13 mouse cellular contexts compared by ENCODE assay signal in the genomic region with DNA sequence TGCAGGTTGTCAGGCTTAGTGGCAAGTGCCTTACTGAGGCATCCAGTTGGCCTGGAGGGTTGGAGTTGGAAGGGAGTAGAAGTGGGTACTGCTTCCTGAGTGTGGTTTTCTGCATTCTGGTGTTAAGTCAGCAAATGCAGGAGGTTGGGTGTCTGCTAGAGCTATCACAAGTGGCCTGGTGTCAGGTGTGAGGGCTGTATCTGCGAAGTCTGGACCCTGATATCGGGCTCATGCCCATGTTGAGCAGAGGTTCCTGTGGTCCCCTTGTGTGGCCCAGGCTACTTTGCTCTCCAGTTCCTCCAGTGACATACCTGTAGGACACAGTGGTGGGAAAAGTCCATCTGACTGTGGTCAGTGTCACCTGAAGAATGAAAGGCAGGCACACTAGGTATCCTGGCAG. TPM values are rescaled to one million over a fixed set of nuclear protein-coding genes. Genes with fewer than 3 reads are reported as not detected.
DNase-seq lines count a peak whose midpoint lies in the region; ATAC-seq and TF ChIP-seq lines count a peak whose summit lies in the region.
"Had no signal": no experiment of that assay in that cellular context is flagged by ENCODE, and none has a peak within 500 bp of the region (broad histone marks: within the 10 kb centered on the region; RNA-seq: fewer than 3 reads in every experiment).

No protein-coding gene starts in this region.

- H3K9ac ChIP-seq in heart, postnatal 0 days (replicated peaks; ENCODE audit: low read depth, low read length), result no peak overlapping the region; the same call in 1 of the 2 replicates
- peak overlapping the region; percentile 65 for H3K9ac ChIP-seq in intestine, embryonic 16.5 days (ENCODE audit: low read depth, low read length)

- TF ChIP-seq CTCF in heart, postnatal 0 days (IDR thresholded peaks at IDR 0.05; ENCODE audit: low read depth), result no peak

- H3K36me3 ChIP-seq in heart, postnatal 0 days (replicated peaks; ENCODE audit: control insufficient read depth, insufficient read depth, low read length), result peaks cover 19% of the 10 kb centered on the region
- peaks cover 5% of the 10 kb centered on the region; the same call in 1 of the 2 replicates for H3K36me3 ChIP-seq in intestine, embryonic 16.5 days (ENCODE audit: control insufficient read depth, insufficient read depth, low read length)

- 0 out of 2 replicates have a peak overlapping the region, but pooled peaks have one; percentile 22 for H3K27ac ChIP-seq in heart, postnatal 0 days (ENCODE audit: low read depth)
- H3K27ac ChIP-seq in intestine, embryonic 16.5 days (ENCODE audit: low read length), result peak overlapping the region; percentile 83
- H3K27ac ChIP-seq: kidney, postnatal 0 days had no signal

- peaks cover 47% of the 10 kb centered on the region for H3K4me1 ChIP-seq in heart, postnatal 0 days (ENCODE audit: control insufficient read depth, insufficient read depth)
- H3K4me1 ChIP-seq in intestine, embryonic 16.5 days (ENCODE audit: control insufficient read depth, insufficient read depth, low read length), result peaks cover 55% of the 10 kb centered on the region

- H3K4me3 ChIP-seq in heart, postnatal 0 days (ENCODE audit: low read depth, low read length), result no peak overlapping the region
- no peak overlapping the region for H3K4me3 ChIP-seq in intestine, embryonic 16.5 days (ENCODE audit: low read length)

- no peak overlapping the region for H3K4me2 ChIP-seq in heart, postnatal 0 days (ENCODE audit: low read depth, low read length)
- peak overlapping the region; percentile 34 for H3K4me2 ChIP-seq in intestine, embryonic 16.5 days (ENCODE audit: low read depth, low read length)

- TF ChIP-seq EP300 in heart, postnatal 0 days (IDR thresholded peaks at IDR 0.05; ENCODE audit: low read depth), result no peak

- H3K27me3 ChIP-seq in heart, postnatal 0 days (ENCODE audit: control insufficient read depth, insufficient read depth, low read length), result no peaks in the 10 kb centered on the region
- H3K27me3 ChIP-seq in intestine, embryonic 16.5 days (replicated peaks; ENCODE audit: control insufficient read depth, insufficient read depth, low read length), result no peaks in the 10 kb centered on the region

- no peak for ATAC-seq in heart, postnatal 0 days (ENCODE audit: insufficient read depth, low read depth)
- peak; percentile 42 for ATAC-seq in common myeloid progenitor, adult 5-6 weeks (replicated peaks; ENCODE audit: low read depth, poor library complexity, severe bottlenecking)
- no peak for ATAC-seq in intestine, embryonic 16.5 days
- ATAC-seq in megakaryocyte-erythroid progenitor cell, adult 5-6 weeks (replicated peaks; ENCODE audit: low FRiP score, low TSS enrichment, poor library complexity, severe bottlenecking), result peak; percentile 58
- ATAC-seq: forebrain, embryonic 16.5 days had no signal

- no peak for DNase-seq in heart, postnatal 0 days (ENCODE audit: low spot score)
- DNase-seq in heart, adult 8-10 months (ENCODE audit: low spot score), result no peak
- DNase-seq in ovary, postnatal 36 days (ENCODE audit: low spot score), result no peak
- no peak for DNase-seq in kidney, adult 8-10 months
- no peak for DNase-seq in kidney, adult 11 months
- DNase-seq: adrenal gland, postnatal 25 days; cerebellum, postnatal 36 days; left cerebral cortex, postnatal 4 days had no signal

- H3K9me3 ChIP-seq in heart, postnatal 0 days (replicated peaks; ENCODE audit: control insufficient read depth, low read length), result no peaks in the 10 kb centered on the region
- no peaks in the 10 kb centered on the region for H3K9me3 ChIP-seq in intestine, embryonic 16.5 days (ENCODE audit: control insufficient read depth, low read length)

- 75% methylated on average over 2 of the region's 2 CpGs for WGBS in heart, postnatal 0 days
- 90% methylated on average over 2 of the region's 2 CpGs for WGBS in intestine, embryonic 16.5 days

RNA-seq across cellular contexts. Expression of a gene that starts 8.8 kb away (rescaled TPM):
- 88.9 and 96.2 TPM in 2 replicates for total RNA-seq in heart, postnatal 0 days (2014; rRNA removed; ENCODE audit: low replicate concordance)
- polyA plus RNA-seq in heart, postnatal 0 days (2015; fragmentation: Nextera tagmentation; extraction: Ambion mirVana), result 24.8 and 30.3 TPM in 2 replicates
- 10 to 100 TPM; 49.2 to 62.8 (median 56.5) TPM for total RNA-seq in heart, adult 8-10 months (2022)
- 188 and 242 TPM in 2 replicates for total RNA-seq in common myeloid progenitor, adult 5-6 weeks (2017)
- 36.8 and 37.6 TPM in 2 replicates for polyA plus RNA-seq in intestine, embryonic 16.5 days (2015; fragmentation: Nextera tagmentation; extraction: Ambion mirVana)
- total RNA-seq in megakaryocyte-erythroid progenitor cell, adult 5-6 weeks (2014; fragmentation: Nextera tagmentation), result 152 and 163 TPM in 2 replicates
- total RNA-seq in megakaryocyte-erythroid progenitor cell, adult 5-6 weeks (2017), result 269 and 335 TPM in 2 replicates

RNA-seq across cellular contexts. Expression of a gene that starts 9.3 kb away (rescaled TPM):
- 27.2 and 27.7 TPM in 2 replicates for total RNA-seq in heart, postnatal 0 days (2014; rRNA removed; ENCODE audit: low replicate concordance)
- polyA plus RNA-seq in heart, postnatal 0 days (2015; fragmentation: Nextera tagmentation; extraction: Ambion mirVana), result 22.8 and 25.7 TPM in 2 replicates
- total RNA-seq in heart, adult 8-10 months (2022), result 10 to 100 TPM; 10.3 to 17.1 (median 14.7) TPM
- 2.9 and 3.3 TPM in 2 replicates for total RNA-seq in common myeloid progenitor, adult 5-6 weeks (2017)
- 91.0 and 106 TPM in 2 replicates for polyA plus RNA-seq in intestine, embryonic 16.5 days (2015; fragmentation: Nextera tagmentation; extraction: Ambion mirVana)
- 1.2 and 1.7 TPM in 2 replicates for total RNA-seq in megakaryocyte-erythroid progenitor cell, adult 5-6 weeks (2014; fragmentation: Nextera tagmentation)
- 2.1 and 3.0 TPM in 2 replicates for total RNA-seq in megakaryocyte-erythroid progenitor cell, adult 5-6 weeks (2017)

RNA-seq across cellular contexts. Expression of a gene that starts 21.2 kb away (rescaled TPM):
- total RNA-seq in heart, postnatal 0 days (2014; rRNA removed; ENCODE audit: low replicate concordance), result 838 and 847 TPM in 2 replicates
- polyA plus RNA-seq in heart, postnatal 0 days (2015; fragmentation: Nextera tagmentation; extraction: Ambion mirVana), result 1,203 and 1,284 TPM in 2 replicates
- total RNA-seq in heart, adult 8-10 months (2022), result 1,000 to 10,000 TPM in 3 of 4 experiments, 100 to 1,000 TPM in 1; 949 to 1,112 (median 1,023) TPM
- 101 and 121 TPM in 2 replicates for total RNA-seq in common myeloid progenitor, adult 5-6 weeks (2017)
- 604 and 616 TPM in 2 replicates for polyA plus RNA-seq in intestine, embryonic 16.5 days (2015; fragmentation: Nextera tagmentation; extraction: Ambion mirVana)
- total RNA-seq in megakaryocyte-erythroid progenitor cell, adult 5-6 weeks (2014; fragmentation: Nextera tagmentation), result 196 and 302 TPM in 2 replicates
- total RNA-seq in megakaryocyte-erythroid progenitor cell, adult 5-6 weeks (2017), result 103 and 168 TPM in 2 replicates

RNA-seq across cellular contexts. Expression of a gene that starts 22.2 kb away (rescaled TPM):
- total RNA-seq in heart, postnatal 0 days (2014; rRNA removed; ENCODE audit: low replicate concordance), result 1,030 and 1,317 TPM in 2 replicates
- polyA plus RNA-seq in heart, postnatal 0 days (2015; fragmentation: Nextera tagmentation; extraction: Ambion mirVana), result 499 and 510 TPM in 2 replicates
- 100 to 1,000 TPM; 763 to 919 (median 846) TPM for total RNA-seq in heart, adult 8-10 months (2022)
- total RNA-seq in common myeloid progenitor, adult 5-6 weeks (2017), result 3,325 and 3,530 TPM in 2 replicates
- 894 and 922 TPM in 2 replicates for polyA plus RNA-seq in intestine, embryonic 16.5 days (2015; fragmentation: Nextera tagmentation; extraction: Ambion mirVana)
- total RNA-seq in megakaryocyte-erythroid progenitor cell, adult 5-6 weeks (2014; fragmentation: Nextera tagmentation), result 4,307 and 4,493 TPM in 2 replicates
- total RNA-seq in megakaryocyte-erythroid progenitor cell, adult 5-6 weeks (2017), result 2,815 and 2,969 TPM in 2 replicates

RNA-seq across cellular contexts. Expression of a gene that starts 25.7 kb away (rescaled TPM):
- 1.4 and 3.4 TPM in 2 replicates for total RNA-seq in heart, postnatal 0 days (2014; rRNA removed; ENCODE audit: low replicate concordance)
- polyA plus RNA-seq in heart, postnatal 0 days (2015; fragmentation: Nextera tagmentation; extraction: Ambion mirVana), result 0.77 and 0.83 TPM in 2 replicates
- total RNA-seq in heart, adult 8-10 months (2022), result 1 to 10 TPM; 2.2 to 3.1 (median 2.2) TPM
- 0.05 and 0.10 TPM in 2 replicates for total RNA-seq in common myeloid progenitor, adult 5-6 weeks (2017)
- 2.4 and 3.1 TPM in 2 replicates for polyA plus RNA-seq in intestine, embryonic 16.5 days (2015; fragmentation: Nextera tagmentation; extraction: Ambion mirVana)
- total RNA-seq in megakaryocyte-erythroid progenitor cell, adult 5-6 weeks (2014; fragmentation: Nextera tagmentation), result 0.07 TPM in 1 of 2 replicates, not detected in the other
- total RNA-seq in megakaryocyte-erythroid progenitor cell, adult 5-6 weeks (2017), result not detected in 2 replicates

Comparison
In these comparisons a context has a peak if more than half of its experiments do, and no peak if none do; other contexts are left out.
1. ATAC-seq: peak in common myeloid progenitor, adult 5-6 weeks (single experiment) and megakaryocyte-erythroid progenitor cell, adult 5-6 weeks (single experiment); none in heart, postnatal 0 days (single experiment) and intestine, embryonic 16.5 days (single experiment).